Mouse (Mus musculus) intestine, postnatal 0 days (tissue): ENCODE data around the gene Anln. TPM values are rescaled to one million over a fixed set of nuclear protein-coding genes. Genes with fewer than 3 reads are reported as not detected.

Experiments
- ATAC-seq: fragments of 200-750 bp; cut with Nextera tagmentation; 2 replicates; pipeline ENCODE4 v1.8.0; 2017; ENCODE audit warnings: mild to moderate bottlenecking, moderate TSS enrichment, moderate library complexity
- H3K27ac ChIP-seq: fragments of 300-500 bp; sonication (generic); 2 replicates; pipeline ENCODE4 v1.5.1; 2014; ENCODE audit warnings: mild to moderate bottlenecking, low read depth, low read length, moderate library complexity
- H3K27me3 ChIP-seq: fragments of 300-500 bp; sonication (generic); replicated peaks from 2 replicates; pipeline ENCODE4 v1.6.1; 2014; ENCODE audit warnings: low read length, mixed read lengths; ENCODE audit not compliant: control insufficient read depth, insufficient read depth
- H3K36me3 ChIP-seq: fragments of 300-500 bp; sonication (generic); 2 replicates; pipeline ENCODE4 v1.6.1; 2014; ENCODE audit warnings: mild to moderate bottlenecking, moderate library complexity; ENCODE audit not compliant: control insufficient read depth, insufficient read depth
- H3K4me1 ChIP-seq: fragments of 300-500 bp; sonication (generic); replicated peaks from 2 replicates; pipeline ENCODE4 v1.6.1; 2014; ENCODE audit warnings: antibody characterized with exemption, low read length, mixed read lengths; ENCODE audit not compliant: control insufficient read depth, insufficient read depth
- H3K4me2 ChIP-seq: fragments of 300-500 bp; sonication (generic); replicated peaks from 2 replicates; pipeline ENCODE4 v1.6.1; 2014; ENCODE audit warnings: low read depth, mild to moderate bottlenecking, moderate library complexity
- H3K4me3 ChIP-seq: fragments of 300-500 bp; sonication (generic); 2 replicates; pipeline ENCODE4 v1.5.1; 2014; ENCODE audit warnings: low read depth, low read length
- H3K9ac ChIP-seq: fragments of 300-500 bp; sonication (generic); 2 replicates; pipeline ENCODE4 v1.6.1; 2014; ENCODE audit warnings: mild to moderate bottlenecking, low read depth, low read length
- H3K9me3 ChIP-seq: fragments of 300-500 bp; sonication (generic); 2 replicates; pipeline ENCODE4 v1.6.1; 2016; ENCODE audit warnings: mixed run types; ENCODE audit not compliant: control insufficient read depth
- CTCF ChIP-seq: sonication (generic); IDR thresholded peaks from 2 replicates; pipeline ENCODE4 v1.5.1; 2016; ENCODE audit warnings: low read depth, mild to moderate bottlenecking, control low read depth, antibody characterized with exemption, moderate library complexity
- WGBS: fragments of 180-500 bp; shearing (Covaris S2); extraction: QIAGEN DNeasy Blood & Tissue Kit; methylation state at CpG from one replicate; pipeline ENCODE4 v1.1.7; 2014; 5-methylcytosine and 5-hydroxymethylcytosine counted together
- polyA plus RNA-seq: library from polyadenylated mRNA; unstranded; fragments of >200 nt; fragmentation: Nextera tagmentation; extraction: Ambion mirVana; gene quantifications from 2 replicates; pipeline ENCODE4 v1.2.1, GENCODE M21; 2015

Anln gene
- polyA plus RNA-seq, 1 experiment from 2014 or later = 10.9 TPM

DNA sequence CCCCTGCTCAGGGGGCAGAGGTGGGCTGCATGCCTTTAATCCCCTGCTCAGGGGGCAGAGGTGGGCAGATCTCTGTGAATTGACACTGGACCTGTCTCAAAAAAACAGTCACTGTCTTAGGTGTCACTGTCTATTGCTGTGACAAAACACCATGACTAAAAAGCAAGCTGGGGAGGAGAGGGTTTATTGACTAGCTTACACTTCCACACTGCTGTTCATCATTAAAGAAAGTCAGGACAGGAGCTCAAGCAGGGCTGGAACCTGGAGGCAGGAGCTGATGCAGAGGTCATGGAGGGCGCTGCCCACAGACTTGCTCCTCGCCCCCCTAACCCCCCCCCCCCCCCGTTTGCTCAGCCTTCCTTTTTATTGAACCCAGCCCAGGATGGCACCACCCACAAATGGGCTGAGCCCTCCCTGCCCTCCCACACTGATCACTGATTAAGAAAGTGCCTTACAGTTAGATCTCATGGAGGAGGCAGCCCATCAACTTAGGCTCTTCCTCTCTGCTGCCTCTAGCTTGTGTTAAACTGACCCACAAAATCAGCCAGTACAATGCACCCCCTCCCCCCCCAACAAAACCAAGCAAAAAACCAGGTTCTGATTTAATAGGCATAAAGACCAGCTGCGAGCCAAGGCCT, 39.2 kb upstream of the Anln start:
- H3K9me3 ChIP-seq = no peaks in the 10 kb centered on the region
- WGBS = 74% methylated on average over 3 of the region's 4 CpGs
- no peaks in the 10 kb centered on the region for H3K4me1 ChIP-seq
- no peak overlapping the region for H3K27ac ChIP-seq
- TF ChIP-seq CTCF = no peak
- H3K4me3 ChIP-seq = no peak overlapping the region
- H3K36me3 ChIP-seq = no peaks in the 10 kb centered on the region
- no peaks in the 10 kb centered on the region for H3K27me3 ChIP-seq
- H3K4me2 ChIP-seq = no peak overlapping the region
- ATAC-seq = no peak
- H3K9ac ChIP-seq = no peak overlapping the region

DNA sequence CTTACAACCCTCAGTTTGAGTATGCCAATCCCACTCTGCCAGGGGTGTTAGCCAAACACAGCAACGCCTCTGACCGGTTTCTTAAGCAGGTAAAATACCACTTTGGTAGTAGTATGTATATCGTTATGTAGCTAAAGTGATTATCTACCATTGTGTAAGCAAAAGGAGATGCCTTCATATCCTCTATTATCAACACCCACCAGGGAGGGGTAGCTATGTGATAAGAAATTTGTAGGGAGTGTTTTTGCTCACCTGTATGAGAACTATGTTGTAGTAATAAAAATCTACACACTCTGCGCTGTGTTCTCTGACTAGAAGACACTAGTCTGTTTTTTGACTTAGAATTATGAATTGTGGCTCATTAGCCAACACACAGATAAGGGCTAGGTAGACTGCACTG, 35.7 kb upstream of the Anln start:
- Histone ChIP-seq H3K27me3 (no peaks in the 10 kb centered on the region), H3K27ac (no peak overlapping the region), H3K9ac (no peak overlapping the region), H3K9me3 (no peaks in the 10 kb centered on the region), H3K4me3 (no peak overlapping the region), H3K36me3 (no peaks in the 10 kb centered on the region), H3K4me1 (no peaks in the 10 kb centered on the region), H3K4me2 (no peak overlapping the region)
- no peak for ATAC-seq
- 78% methylated on average over 4 of the region's 4 CpGs for WGBS
- TF ChIP-seq CTCF = no peak

DNA sequence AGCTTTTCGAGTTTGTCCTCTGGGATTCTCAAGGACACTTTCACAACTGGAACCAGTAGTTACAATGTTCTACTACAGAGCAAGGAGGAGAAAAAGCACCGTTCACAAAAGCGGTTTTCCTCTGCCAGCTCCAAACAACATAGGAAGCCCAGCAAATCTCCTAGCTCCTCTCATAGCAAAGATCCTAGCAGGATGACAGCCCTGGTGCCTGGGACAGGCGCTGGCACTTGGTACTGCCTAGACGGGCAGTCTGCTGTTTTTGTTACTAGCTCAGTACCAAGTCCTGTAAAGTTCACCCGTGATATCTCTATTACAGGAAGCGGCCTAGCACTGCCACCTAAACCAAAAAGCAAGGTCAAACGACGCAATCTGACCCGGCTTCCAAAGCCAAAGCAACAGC, 35.2 kb upstream of the Anln start:
- ATAC-seq = no peak
- no peak overlapping the region for H3K9ac ChIP-seq
- H3K36me3 ChIP-seq = no peaks in the 10 kb centered on the region
- no peak overlapping the region for H3K27ac ChIP-seq
- 70% methylated on average over 10 of the region's 10 CpGs for WGBS
- no peak for TF ChIP-seq CTCF
- H3K4me3 ChIP-seq = no peak overlapping the region
- H3K9me3 ChIP-seq = no peaks in the 10 kb centered on the region
- no peaks in the 10 kb centered on the region for H3K27me3 ChIP-seq
- H3K4me2 ChIP-seq = no peak overlapping the region
- H3K4me1 ChIP-seq = no peaks in the 10 kb centered on the region

- Histone ChIP-seq H3K4me3 (no peak overlapping the region), H3K9me3 (no peaks in the 10 kb centered on the region), H3K4me1 (no peaks in the 10 kb centered on the region), H3K27ac (no peak overlapping the region), H3K4me2 (no peak overlapping the region), H3K27me3 (no peaks in the 10 kb centered on the region), H3K36me3 (no peaks in the 10 kb centered on the region), H3K9ac (no peak overlapping the region)
- ATAC-seq = no peak
- 69% methylated on average over 1 of the region's 1 CpGs for WGBS
- no peak for TF ChIP-seq CTCF
These were observed 34.5 kb upstream of the Anln start for GRCm38 (mm10) chr9:22423507-22423906.

DNA sequence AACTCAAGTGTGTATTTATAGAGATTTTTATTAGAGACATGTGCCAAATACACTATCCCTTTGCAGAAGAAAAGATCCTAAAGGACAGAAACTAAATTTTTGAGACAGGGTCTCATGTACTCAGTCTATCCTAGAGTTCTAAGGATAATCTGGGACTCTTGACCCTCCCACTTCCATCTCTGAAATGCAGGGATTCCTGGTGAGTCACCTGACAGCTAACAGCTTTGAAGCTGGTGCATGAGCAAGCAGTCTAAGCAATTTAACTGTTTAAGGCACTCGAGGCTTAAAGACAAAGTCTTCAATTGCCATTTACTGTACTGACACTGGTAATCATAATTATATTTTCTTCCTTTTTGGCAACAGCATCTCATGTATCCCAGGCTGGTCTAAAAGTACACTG, 33.6 kb upstream of the Anln start:
- H3K4me1 ChIP-seq = no peaks in the 10 kb centered on the region
- no peaks in the 10 kb centered on the region for H3K36me3 ChIP-seq
- WGBS = 56% methylated on average over 1 of the region's 1 CpGs
- no peaks in the 10 kb centered on the region for H3K9me3 ChIP-seq
- H3K27me3 ChIP-seq = no peaks in the 10 kb centered on the region
- ATAC-seq = no peak
- no peak overlapping the region for H3K9ac ChIP-seq
- H3K4me2 ChIP-seq = no peak overlapping the region
- H3K27ac ChIP-seq = no peak overlapping the region
- no peak for TF ChIP-seq CTCF
- no peak overlapping the region for H3K4me3 ChIP-seq

DNA sequence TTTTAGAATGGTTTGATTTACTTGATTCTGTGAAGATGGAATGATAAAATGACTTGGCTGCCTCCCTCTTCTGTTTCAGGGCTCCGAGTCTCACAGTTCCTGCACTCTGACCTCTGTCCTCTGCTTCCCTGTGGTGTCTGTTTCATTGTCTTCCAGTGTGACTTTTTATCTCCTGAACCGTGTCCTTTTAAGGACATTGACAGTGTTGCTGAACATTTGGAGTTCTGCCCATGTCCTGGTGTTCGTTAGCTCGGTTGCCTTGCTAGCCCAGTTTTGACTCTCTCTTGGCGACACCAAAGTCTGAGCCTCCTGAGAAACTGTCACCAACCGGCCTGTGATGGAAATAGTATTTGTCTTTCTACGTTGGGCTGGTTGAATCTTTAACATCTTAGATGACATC, 31.5 kb upstream of the Anln start:
- Histone ChIP-seq H3K4me3 (no peak overlapping the region), H3K27me3 (no peaks in the 10 kb centered on the region), H3K4me2 (no peak overlapping the region), H3K27ac (no peak overlapping the region), H3K9me3 (no peaks in the 10 kb centered on the region), H3K4me1 (no peaks in the 10 kb centered on the region), H3K9ac (no peak overlapping the region), H3K36me3 (no peaks in the 10 kb centered on the region)
- ATAC-seq = no peak
- 51% methylated on average over 7 of the region's 7 CpGs for WGBS
- TF ChIP-seq CTCF = no peak

GRCm38 (mm10) chr9:22419877-22420276, 30.9 kb upstream of the Anln start:
- 85% methylated on average over 3 of the region's 3 CpGs for WGBS
- Histone ChIP-seq H3K4me1 (no peaks in the 10 kb centered on the region), H3K27ac (no peak overlapping the region), H3K27me3 (no peaks in the 10 kb centered on the region), H3K9ac (no peak overlapping the region), H3K36me3 (no peaks in the 10 kb centered on the region), H3K4me3 (no peak overlapping the region), H3K9me3 (no peaks in the 10 kb centered on the region), H3K4me2 (no peak overlapping the region)
- no peak for TF ChIP-seq CTCF
- no peak for ATAC-seq
